Mouse (Mus musculus): ENCODE data around the gene Ttc17. TPM values are rescaled to one million over a fixed set of nuclear protein-coding genes. Genes with fewer than 3 reads are reported as not detected.

The Ttc17 gene
- polyA plus RNA-seq, 1 experiment from 2014 or later: 26.0 TPM

GRCm38 (mm10) chr2:94329336-94329735 lies 77.2 kb downstream of the Ttc17 start:
- Histone ChIP-seq H3K9ac (no peak overlapping the region), H3K27ac (replicated peaks) (no peak overlapping the region), H3K4me2 (no peak overlapping the region), H3K9me3 (no peaks in the 10 kb centered on the region), H3K4me1 (replicated peaks) (no peaks in the 10 kb centered on the region), H3K4me3 (no peak overlapping the region), H3K27me3 (no peaks in the 10 kb centered on the region), H3K36me3 (peaks cover 65% of the 10 kb centered on the region)
- no peak for ATAC-seq (ENCODE audit: low FRiP score, low read depth)
- WGBS: 97% methylated on average over 13 of the region's 13 CpGs

DNA sequence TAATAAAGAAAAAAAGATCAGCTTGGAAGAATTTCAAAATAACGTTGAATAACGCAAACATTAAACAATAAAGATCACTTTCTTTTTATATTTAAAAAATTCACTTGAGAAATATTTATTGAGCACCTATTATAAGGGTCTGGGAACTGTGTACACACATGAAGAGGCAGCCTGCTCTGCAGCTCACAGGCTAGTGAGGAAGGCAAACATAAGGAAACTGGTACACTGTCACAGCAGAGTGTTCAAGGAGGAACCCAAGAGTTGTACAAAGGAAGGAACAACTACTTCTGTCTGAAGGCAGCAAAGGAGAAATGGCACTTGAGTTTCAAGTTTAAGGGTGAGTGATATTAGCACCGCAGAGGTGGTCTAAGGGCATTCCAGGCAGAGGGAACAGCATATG lies 78.7 kb downstream of the Ttc17 start:
- Histone ChIP-seq H3K4me3 (no peak overlapping the region), H3K36me3 (peaks cover 77% of the 10 kb centered on the region), H3K4me2 (no peak overlapping the region), H3K27ac (replicated peaks) (no peak overlapping the region), H3K9ac (no peak overlapping the region), H3K27me3 (no peaks in the 10 kb centered on the region), H3K9me3 (no peaks in the 10 kb centered on the region), H3K4me1 (replicated peaks) (no peaks in the 10 kb centered on the region)
- WGBS: 98% methylated on average over 3 of the region's 3 CpGs
- ATAC-seq (ENCODE audit: low FRiP score, low read depth): no peak

DNA sequence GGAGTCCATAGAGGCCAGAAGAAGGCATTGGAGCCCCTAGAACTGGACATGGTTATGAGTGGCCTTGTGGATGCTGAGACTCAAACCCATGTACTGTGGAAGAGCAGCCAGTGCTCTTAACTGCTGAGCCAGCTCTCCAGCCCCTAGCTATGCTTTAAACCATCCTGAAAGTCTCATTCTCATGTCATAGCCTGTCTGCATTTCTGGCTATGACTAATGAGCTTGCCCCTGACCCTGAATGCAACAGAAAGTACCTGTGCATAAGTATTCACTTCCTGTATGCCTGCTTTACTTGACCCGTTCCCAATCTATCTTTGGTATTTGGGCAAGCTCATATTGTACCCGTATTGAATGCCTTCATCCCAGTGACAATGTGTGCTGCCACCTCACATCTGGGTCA lies 86.7 kb downstream of the Ttc17 start:
- no peaks in the 10 kb centered on the region for H3K9me3 ChIP-seq
- no peaks in the 10 kb centered on the region for H3K4me1 ChIP-seq (replicated peaks)
- H3K27ac ChIP-seq (replicated peaks): no peak overlapping the region
- peaks cover 64% of the 10 kb centered on the region for H3K36me3 ChIP-seq
- H3K4me2 ChIP-seq: no peak overlapping the region
- H3K4me3 ChIP-seq: no peak overlapping the region
- H3K27me3 ChIP-seq: no peaks in the 10 kb centered on the region
- H3K9ac ChIP-seq: no peak overlapping the region
- 87% methylated on average over 2 of the region's 2 CpGs for WGBS
- no peak for ATAC-seq (ENCODE audit: low FRiP score, low read depth)

DNA sequence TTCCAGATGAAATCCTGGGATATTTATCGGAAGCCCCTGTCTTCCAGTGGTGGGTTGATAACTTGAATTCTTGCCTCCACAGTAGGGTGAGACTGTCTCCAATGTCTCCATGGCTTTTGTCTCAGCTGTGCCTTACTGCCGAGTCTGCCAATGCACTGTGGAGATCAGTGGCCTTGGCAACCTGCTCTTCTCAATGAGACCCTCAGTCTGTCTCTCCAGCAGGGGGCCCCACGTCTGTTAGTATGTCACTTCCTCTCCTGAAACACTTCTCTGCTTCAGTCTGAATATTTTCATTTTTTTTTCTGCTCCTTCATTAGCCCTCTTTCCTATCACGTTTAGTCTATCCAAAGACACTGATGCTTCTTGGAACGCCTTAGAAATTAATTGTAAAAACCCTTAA lies 90.0 kb downstream of the Ttc17 start:
- no peaks in the 10 kb centered on the region for H3K4me1 ChIP-seq (replicated peaks)
- H3K36me3 ChIP-seq: peaks cover 49% of the 10 kb centered on the region
- H3K4me2 ChIP-seq: no peak overlapping the region
- WGBS: 64% methylated on average over 5 of the region's 5 CpGs
- no peaks in the 10 kb centered on the region for H3K27me3 ChIP-seq
- ATAC-seq (ENCODE audit: low FRiP score, low read depth): no peak
- H3K9me3 ChIP-seq: no peaks in the 10 kb centered on the region
- H3K4me3 ChIP-seq: no peak overlapping the region
- H3K9ac ChIP-seq: no peak overlapping the region
- H3K27ac ChIP-seq (replicated peaks): no peak overlapping the region

- Histone ChIP-seq H3K4me3 (no peak overlapping the region), H3K27me3 (no peaks in the 10 kb centered on the region), H3K4me1 (replicated peaks) (no peaks in the 10 kb centered on the region), H3K36me3 (peaks cover 46% of the 10 kb centered on the region), H3K27ac (replicated peaks) (no peak overlapping the region), H3K9me3 (0 out of 2 replicates have a peak, but pooled peaks cover 7% of the 10 kb centered on the region), H3K4me2 (no peak overlapping the region), H3K9ac (no peak overlapping the region)
- ATAC-seq (ENCODE audit: low FRiP score, low read depth): 0 out of 2 replicates have a peak, but pooled peaks have one; percentile 56
- 86% methylated on average over 10 of the region's 10 CpGs for WGBS
Observed at GRCm38 (mm10) chr2:94303984-94304383, 102.5 kb downstream of the Ttc17 start.

GRCm38 (mm10) chr2:94302393-94302792 lies 104.1 kb downstream of the Ttc17 start:
- Histone ChIP-seq H3K4me3 (no peak overlapping the region), H3K4me1 (replicated peaks) (no peaks in the 10 kb centered on the region), H3K4me2 (no peak overlapping the region), H3K36me3 (peaks cover 45% of the 10 kb centered on the region), H3K27ac (replicated peaks) (no peak overlapping the region), H3K9ac (no peak overlapping the region), H3K27me3 (no peaks in the 10 kb centered on the region), H3K9me3 (0 out of 2 replicates have a peak, but pooled peaks cover 7% of the 10 kb centered on the region)
- 65% methylated on average over 5 of the region's 5 CpGs for WGBS
- ATAC-seq (ENCODE audit: low FRiP score, low read depth): no peak

DNA sequence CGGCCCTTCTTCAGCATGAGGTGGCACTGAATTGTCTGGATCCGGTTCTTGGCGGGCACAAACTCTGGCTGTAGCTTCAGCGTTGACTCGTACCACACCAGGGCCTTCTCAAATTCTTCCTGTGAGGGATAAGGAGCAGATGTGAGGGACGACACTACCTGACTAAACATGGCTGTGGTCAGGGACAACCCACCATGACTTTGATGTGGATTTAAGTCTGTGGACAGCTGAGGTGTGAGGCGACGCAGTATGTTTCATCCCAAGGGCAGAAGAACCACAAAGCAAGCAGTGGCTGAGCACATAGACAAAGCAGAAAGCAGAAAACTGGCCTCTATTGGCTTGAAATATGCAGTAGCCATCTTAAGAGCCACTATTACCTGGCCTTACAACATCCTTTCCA lies 104.7 kb downstream of the Ttc17 start:
- H3K4me2 ChIP-seq: no peak overlapping the region
- no peak for ATAC-seq (ENCODE audit: low FRiP score, low read depth)
- no peak overlapping the region for H3K9ac ChIP-seq
- H3K9me3 ChIP-seq: 0 out of 2 replicates have a peak, but pooled peaks cover 7% of the 10 kb centered on the region
- no peaks in the 10 kb centered on the region for H3K4me1 ChIP-seq (replicated peaks)
- WGBS: 93% methylated on average over 8 of the region's 8 CpGs
- no peak overlapping the region for H3K4me3 ChIP-seq
- no peak overlapping the region for H3K27ac ChIP-seq (replicated peaks)
- peaks cover 45% of the 10 kb centered on the region for H3K36me3 ChIP-seq
- no peaks in the 10 kb centered on the region for H3K27me3 ChIP-seq

- H3K9me3 ChIP-seq: 0 out of 2 replicates have a peak, but pooled peaks cover 7% of the 10 kb centered on the region
- H3K4me2 ChIP-seq: no peak overlapping the region
- no peaks in the 10 kb centered on the region for H3K27me3 ChIP-seq
- H3K27ac ChIP-seq (replicated peaks): no peak overlapping the region
- no peak for ATAC-seq (ENCODE audit: low FRiP score, low read depth)
- H3K4me1 ChIP-seq (replicated peaks): no peaks in the 10 kb centered on the region
- WGBS: 70% methylated on average over 3 of the region's 3 CpGs
- H3K36me3 ChIP-seq: peaks cover 30% of the 10 kb centered on the region
- no peak overlapping the region for H3K9ac ChIP-seq
- no peak overlapping the region for H3K4me3 ChIP-seq
Observed at GRCm38 (mm10) chr2:94297467-94297866, 109.0 kb downstream of the Ttc17 start.

DNA sequence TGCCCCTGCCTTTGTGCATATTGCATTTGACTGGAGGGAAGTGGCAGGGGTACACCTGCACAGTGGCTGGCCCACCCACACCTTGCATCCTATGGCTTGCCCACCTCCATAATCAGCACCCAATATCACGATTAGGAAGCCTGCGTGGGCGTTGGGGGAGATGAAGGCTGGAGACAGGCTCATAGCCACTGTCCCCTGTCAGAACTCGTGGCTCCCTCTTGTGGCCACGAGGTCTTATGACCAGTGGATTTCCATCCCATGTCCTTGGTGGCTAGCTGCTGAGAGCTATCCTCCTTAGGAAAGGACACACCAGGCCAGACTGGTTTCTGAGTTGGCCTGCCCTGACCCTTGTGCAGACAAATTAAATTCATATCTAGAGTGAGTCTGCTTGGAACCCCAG lies 116.0 kb downstream of the Ttc17 start:
- peaks cover 17% of the 10 kb centered on the region for H3K4me1 ChIP-seq (replicated peaks)
- H3K27me3 ChIP-seq: no peaks in the 10 kb centered on the region
- 0% methylated on average over 5 of the region's 5 CpGs for WGBS
- H3K4me3 ChIP-seq: no peak overlapping the region
- peak; percentile 68 for ATAC-seq (ENCODE audit: low FRiP score, low read depth)
- no peak overlapping the region for H3K9ac ChIP-seq
- H3K9me3 ChIP-seq: no peaks in the 10 kb centered on the region
- H3K27ac ChIP-seq (replicated peaks): no peak overlapping the region
- H3K4me2 ChIP-seq: no peak overlapping the region
- H3K36me3 ChIP-seq: no peaks in the 10 kb centered on the region

DNA sequence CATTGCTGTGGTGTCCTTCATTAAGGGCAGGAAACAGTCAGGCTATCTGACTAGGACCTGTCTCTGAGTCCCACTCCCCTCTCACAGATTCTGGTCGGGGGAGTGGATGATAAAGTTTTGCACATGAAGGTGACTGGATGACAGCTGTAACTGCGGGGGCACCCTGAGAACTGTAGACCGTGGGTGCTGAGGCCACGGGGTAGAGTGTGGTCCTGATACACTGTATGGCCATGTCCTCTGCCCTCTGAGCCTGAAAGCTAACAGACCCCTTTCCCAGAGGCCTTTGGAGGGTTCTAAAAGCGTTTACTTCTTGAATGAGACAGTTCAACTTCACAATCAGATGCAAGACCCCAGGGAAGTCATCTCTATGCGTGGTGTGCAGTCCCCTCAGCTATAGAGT lies 116.8 kb downstream of the Ttc17 start:
- Histone ChIP-seq H3K27me3 (no peaks in the 10 kb centered on the region), H3K27ac (replicated peaks) (peak overlapping the region; percentile 10), H3K9me3 (no peaks in the 10 kb centered on the region), H3K9ac (no peak overlapping the region), H3K4me2 (no peak overlapping the region), H3K4me1 (replicated peaks) (peaks cover 17% of the 10 kb centered on the region), H3K36me3 (no peaks in the 10 kb centered on the region), H3K4me3 (no peak overlapping the region)
- WGBS: 35% methylated on average over 6 of the region's 6 CpGs
- ATAC-seq (ENCODE audit: low FRiP score, low read depth): peak; percentile 7; the same call in 1 of the 2 replicates

DNA sequence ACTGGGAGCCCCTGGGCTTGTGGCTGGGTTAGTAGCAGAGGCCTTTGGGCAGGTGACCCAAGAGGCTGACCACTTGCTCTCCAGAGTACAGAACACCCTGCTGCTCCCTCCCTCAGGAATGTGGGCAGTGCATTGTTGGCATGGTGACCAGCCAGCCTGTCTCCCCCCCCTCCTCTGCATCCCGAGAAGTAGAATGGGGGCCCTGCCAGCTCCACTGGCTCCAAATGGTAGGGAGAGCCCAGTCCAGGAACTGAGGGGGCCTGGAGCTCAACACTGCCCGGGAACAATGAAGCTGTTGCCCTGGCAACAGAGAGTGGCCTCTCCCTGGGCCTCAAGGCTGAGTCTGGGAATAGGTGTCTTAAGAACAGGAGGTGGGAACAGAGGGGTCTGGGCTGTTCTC lies 117.3 kb downstream of the Ttc17 start:
- Histone ChIP-seq H3K9ac (no peak overlapping the region), H3K36me3 (no peaks in the 10 kb centered on the region), H3K9me3 (no peaks in the 10 kb centered on the region), H3K27ac (replicated peaks) (peak overlapping the region; percentile 10), H3K27me3 (no peaks in the 10 kb centered on the region), H3K4me1 (replicated peaks) (peaks cover 17% of the 10 kb centered on the region), H3K4me2 (no peak overlapping the region), H3K4me3 (no peak overlapping the region)
- WGBS: 0% methylated on average over 2 of the region's 2 CpGs
- peak; percentile 87 for ATAC-seq (ENCODE audit: low FRiP score, low read depth)

DNA sequence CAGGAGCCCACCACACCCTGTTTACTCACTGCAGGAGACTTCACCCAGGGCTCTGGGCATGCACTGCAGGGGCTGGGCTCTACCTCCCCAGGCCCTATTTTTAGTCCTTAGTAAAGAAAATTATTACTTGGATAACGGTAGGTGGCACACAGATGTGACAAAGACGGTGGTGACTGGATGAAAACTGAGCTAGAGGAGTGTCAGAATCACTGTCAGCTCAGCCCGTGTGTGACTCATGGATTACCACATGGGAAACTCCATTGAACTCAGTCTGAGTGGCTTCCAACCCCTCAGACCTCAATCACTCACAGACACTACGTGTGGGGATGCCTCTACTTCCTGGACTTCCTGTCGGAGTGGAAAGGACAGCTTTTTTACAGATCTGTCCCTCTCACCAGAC lies 118.4 kb downstream of the Ttc17 start:
- no peaks in the 10 kb centered on the region for H3K9me3 ChIP-seq
- no peaks in the 10 kb centered on the region for H3K36me3 ChIP-seq
- 38% methylated on average over 5 of the region's 5 CpGs for WGBS
- H3K4me3 ChIP-seq: no peak overlapping the region
- no peak overlapping the region for H3K27ac ChIP-seq (replicated peaks)
- no peak for ATAC-seq (ENCODE audit: low FRiP score, low read depth)
- H3K4me1 ChIP-seq (replicated peaks): peaks cover 17% of the 10 kb centered on the region
- no peaks in the 10 kb centered on the region for H3K27me3 ChIP-seq
- H3K9ac ChIP-seq: no peak overlapping the region
- no peak overlapping the region for H3K4me2 ChIP-seq

DNA sequence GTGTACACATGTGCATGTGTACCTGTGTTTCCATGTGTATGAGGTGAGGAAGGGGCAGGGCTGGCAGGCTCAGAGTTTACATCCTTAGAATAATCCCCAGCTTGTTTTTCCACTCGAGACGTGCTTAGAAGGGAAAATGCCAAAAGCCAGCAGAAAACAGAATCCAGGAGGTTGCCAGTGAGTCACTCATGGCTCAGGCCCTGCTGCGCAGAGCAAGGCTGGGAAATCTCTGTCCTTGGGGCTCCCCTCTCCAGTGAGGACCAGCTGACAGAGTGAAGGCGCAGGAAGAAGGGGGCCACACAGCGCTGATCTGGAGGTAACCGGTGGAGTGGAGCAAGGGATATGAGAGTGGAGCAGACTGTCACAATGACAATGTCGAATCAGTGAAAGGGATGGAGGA lies 119.1 kb downstream of the Ttc17 start:
- H3K27ac ChIP-seq (replicated peaks): no peak overlapping the region
- 59% methylated on average over 7 of the region's 7 CpGs for WGBS
- no peak overlapping the region for H3K9ac ChIP-seq
- no peaks in the 10 kb centered on the region for H3K36me3 ChIP-seq
- H3K27me3 ChIP-seq: no peaks in the 10 kb centered on the region
- H3K4me1 ChIP-seq (replicated peaks): peaks cover 17% of the 10 kb centered on the region
- H3K4me2 ChIP-seq: no peak overlapping the region
- no peaks in the 10 kb centered on the region for H3K9me3 ChIP-seq
- ATAC-seq (ENCODE audit: low FRiP score, low read depth): no peak
- no peak overlapping the region for H3K4me3 ChIP-seq
